Mouse (Mus musculus): ENCODE results near the gene 1700016K19Rik. TPM values are rescaled to one million over a fixed set of nuclear protein-coding genes. Genes with fewer than 3 reads are reported as not detected.

The 1700016K19Rik gene
- total RNA-seq (2021), result not detected
- long read RNA-seq, experiment 1, result 0 reads
- long read RNA-seq, experiment 2, result 0 reads

- DNase-seq, result peak; percentile 74
These were observed at the start of gene 1700016K19Rik for GRCm38 (mm10) chr11:75999440-76000155. Gene 1700016K19Rik, plus strand, starts transcription at chr11:75999912.

GRCm38 (mm10) chr11:75950459-75950858, 49.3 kb upstream of the 1700016K19Rik start:
- no peak for DNase-seq

- no peak for DNase-seq
These were observed 47.8 kb upstream of the 1700016K19Rik start for GRCm38 (mm10) chr11:75951895-75952294.

- DNase-seq, result no peak
These were observed 44.8 kb upstream of the 1700016K19Rik start for GRCm38 (mm10) chr11:75954896-75955295.

GRCm38 (mm10) chr11:75956651-75957050, 43.1 kb upstream of the 1700016K19Rik start:
- DNase-seq, result no peak

GRCm38 (mm10) chr11:75957124-75957832, 42.4 kb upstream of the 1700016K19Rik start:
- no peak for DNase-seq

GRCm38 (mm10) chr11:75961782-75962181, 37.9 kb upstream of the 1700016K19Rik start:
- DNase-seq, result no peak

GRCm38 (mm10) chr11:75963730-75964475, 35.8 kb upstream of the 1700016K19Rik start:
- DNase-seq, result no peak

- DNase-seq, result no peak
These were observed 35.3 kb upstream of the 1700016K19Rik start for GRCm38 (mm10) chr11:75964476-75964730.

GRCm38 (mm10) chr11:75965674-75966400, 33.9 kb upstream of the 1700016K19Rik start:
- no peak for DNase-seq

- DNase-seq, result peak; percentile 81
These were observed 33.0 kb upstream of the 1700016K19Rik start for GRCm38 (mm10) chr11:75966401-75967372.

- no peak for DNase-seq
These were observed 31.0 kb upstream of the 1700016K19Rik start for GRCm38 (mm10) chr11:75968761-75969160.

GRCm38 (mm10) chr11:75970629-75971028, 29.1 kb upstream of the 1700016K19Rik start:
- DNase-seq, result no peak

- no peak for DNase-seq
These were observed 27.5 kb upstream of the 1700016K19Rik start for GRCm38 (mm10) chr11:75972188-75972587.

GRCm38 (mm10) chr11:75972916-75973567, 26.7 kb upstream of the 1700016K19Rik start:
- no peak for DNase-seq

- no peak for DNase-seq
These were observed 25.7 kb upstream of the 1700016K19Rik start for GRCm38 (mm10) chr11:75973988-75974387.

- no peak for DNase-seq
These were observed 23.0 kb upstream of the 1700016K19Rik start for GRCm38 (mm10) chr11:75976748-75977147.

GRCm38 (mm10) chr11:75978051-75978450, 21.7 kb upstream of the 1700016K19Rik start:
- DNase-seq, result no peak

- DNase-seq, result no peak
These were observed 19.3 kb upstream of the 1700016K19Rik start for GRCm38 (mm10) chr11:75980413-75980812.

GRCm38 (mm10) chr11:75983194-75983593, 16.5 kb upstream of the 1700016K19Rik start:
- no peak for DNase-seq

- DNase-seq, result no peak
These were observed 15.1 kb upstream of the 1700016K19Rik start for GRCm38 (mm10) chr11:75984581-75984980.

Data from gastrocnemius, postnatal 10 days (tissue).